21 mouse cellular contexts compared by ENCODE assay signal in genomic region chr4:7195619-7196018, GRCm38 (mm10).
DNase-seq lines count a peak whose midpoint lies in the region; ATAC-seq and TF ChIP-seq lines count a peak whose summit lies in the region.
"Had no signal": no experiment of that assay in that cellular context is flagged by ENCODE, and none has a peak within 500 bp of the region (broad histone marks: within the 10 kb centered on the region; RNA-seq: fewer than 3 reads in every experiment).

No protein-coding gene starts in this region.

- no peak overlapping the region for H3K27ac ChIP-seq in liver, adult 2 months (replicated peaks; ENCODE audit: insufficient read depth, low read depth, low read length)
- no peak overlapping the region for H3K27ac ChIP-seq in liver, embryonic 11.5 days (ENCODE audit: low read depth, low read length)
- no peak overlapping the region for H3K27ac ChIP-seq in liver, postnatal 0 days (ENCODE audit: low read depth)
- H3K27ac ChIP-seq in liver, embryonic 12.5 days: no peak overlapping the region
- H3K27ac ChIP-seq: embryonic facial prominence, embryonic 13.5 days; embryonic facial prominence, embryonic 15.5 days; forebrain, embryonic 10.5 days; forebrain, embryonic 12.5 days had no signal

- no peak overlapping the region for H3K9ac ChIP-seq in liver, adult 2 months (ENCODE audit: low read depth, low read length)
- no peak overlapping the region for H3K9ac ChIP-seq in liver, embryonic 11.5 days (ENCODE audit: low read depth, low read length)
- no peak overlapping the region for H3K9ac ChIP-seq in liver, postnatal 0 days (replicated peaks)
- H3K9ac ChIP-seq in liver, embryonic 12.5 days: no peak overlapping the region
- H3K9ac ChIP-seq: embryonic facial prominence, embryonic 13.5 days; embryonic facial prominence, embryonic 15.5 days; forebrain, embryonic 12.5 days had no signal

- TF ChIP-seq CTCF in liver, adult 2 months (IDR thresholded peaks at IDR 0.05; ENCODE audit: low read depth, low read length): no peak
- no peak for TF ChIP-seq CTCF in liver, postnatal 0 days (IDR thresholded peaks at IDR 0.05; ENCODE audit: low read depth)

- no peaks in the 10 kb centered on the region for H3K36me3 ChIP-seq in liver, adult 2 months (ENCODE audit: control insufficient read depth, insufficient read depth, low read length)
- H3K36me3 ChIP-seq in liver, embryonic 11.5 days (ENCODE audit: control insufficient read depth, insufficient read depth, low read length): no peaks in the 10 kb centered on the region
- no peaks in the 10 kb centered on the region for H3K36me3 ChIP-seq in liver, postnatal 0 days (replicated peaks; ENCODE audit: insufficient read depth, low read length)
- no peaks in the 10 kb centered on the region for H3K36me3 ChIP-seq in liver, embryonic 12.5 days
- H3K36me3 ChIP-seq: embryonic facial prominence, embryonic 13.5 days; embryonic facial prominence, embryonic 15.5 days; forebrain, embryonic 10.5 days; forebrain, embryonic 12.5 days had no signal

- H3K9me3 ChIP-seq in liver, embryonic 11.5 days (ENCODE audit: control insufficient read depth, low read length): no peaks in the 10 kb centered on the region
- H3K9me3 ChIP-seq in liver, postnatal 0 days (ENCODE audit: low read length): no peaks in the 10 kb centered on the region
- no peaks in the 10 kb centered on the region for H3K9me3 ChIP-seq in liver, embryonic 12.5 days (replicated peaks)
- H3K9me3 ChIP-seq: embryonic facial prominence, embryonic 13.5 days; embryonic facial prominence, embryonic 15.5 days; forebrain, embryonic 10.5 days; forebrain, embryonic 12.5 days had no signal

- no peak overlapping the region for H3K4me3 ChIP-seq in liver, adult 2 months (ENCODE audit: insufficient read depth, low read depth, low read length)
- H3K4me3 ChIP-seq in liver, embryonic 11.5 days (ENCODE audit: low read depth, low read length): no peak overlapping the region
- no peak overlapping the region for H3K4me3 ChIP-seq in liver, postnatal 0 days (ENCODE audit: low read depth, low read length)
- H3K4me3 ChIP-seq in liver, embryonic 12.5 days: no peak overlapping the region
- H3K4me3 ChIP-seq: embryonic facial prominence, embryonic 13.5 days; embryonic facial prominence, embryonic 15.5 days; erythroblast, embryonic 14.5 days; forebrain, embryonic 10.5 days; forebrain, embryonic 12.5 days had no signal

- 0 out of 2 replicates have a peak, but pooled peaks have one; percentile 28 for TF ChIP-seq EP300 in liver, postnatal 0 days (IDR thresholded peaks at IDR 0.05; ENCODE audit: low read depth)

- 0 out of 2 replicates have a peak, but pooled peaks cover 2% of the 10 kb centered on the region for H3K27me3 ChIP-seq in liver, adult 2 months (ENCODE audit: control insufficient read depth, insufficient read depth, low read length)
- H3K27me3 ChIP-seq in liver, embryonic 11.5 days (replicated peaks; ENCODE audit: control insufficient read depth, insufficient read depth, low read length): no peaks in the 10 kb centered on the region
- H3K27me3 ChIP-seq in liver, postnatal 0 days (ENCODE audit: insufficient read depth, low read length): no peaks in the 10 kb centered on the region
- H3K27me3 ChIP-seq in liver, embryonic 12.5 days (replicated peaks): no peaks in the 10 kb centered on the region
- H3K27me3 ChIP-seq: embryonic facial prominence, embryonic 13.5 days; embryonic facial prominence, embryonic 15.5 days; forebrain, embryonic 12.5 days had no signal

- DNase-seq in liver, adult 2 months (ENCODE audit: extremely low read depth, low read depth, low spot score): peak; percentile 98
- no peak for DNase-seq in liver, embryonic 11.5 days (ENCODE audit: low spot score)
- no peak for DNase-seq in liver, postnatal 0 days
- DNase-seq: adrenal gland, adult 2 months; adrenal gland, postnatal 10 days; adrenal gland, postnatal 25 days; cerebellum, adult 11 months; cerebellum, adult 18-20 months; cerebellum, adult 8-10 months; cerebellum, adult 9-11 months; cerebellum, postnatal 14 days; cerebellum, postnatal 36 days; embryo, embryonic 11 days had no signal

- no peak overlapping the region for H3K4me2 ChIP-seq in liver, embryonic 11.5 days
- H3K4me2 ChIP-seq in liver, postnatal 0 days (ENCODE audit: low read depth, low read length): no peak overlapping the region
- no peak overlapping the region for H3K4me2 ChIP-seq in liver, embryonic 12.5 days
- H3K4me2 ChIP-seq: embryonic facial prominence, embryonic 13.5 days; embryonic facial prominence, embryonic 15.5 days; forebrain, embryonic 12.5 days had no signal

- no peak for TF ChIP-seq POLR2A in liver, adult 2 months (IDR thresholded peaks at IDR 0.05; ENCODE audit: extremely low read depth, insufficient read depth, low read length)

- peaks cover 7% of the 10 kb centered on the region for H3K4me1 ChIP-seq in liver, adult 2 months (ENCODE audit: control insufficient read depth, insufficient read depth, low read length)
- H3K4me1 ChIP-seq in liver, embryonic 11.5 days (replicated peaks; ENCODE audit: control insufficient read depth, insufficient read depth, low read length): no peaks in the 10 kb centered on the region
- H3K4me1 ChIP-seq in liver, postnatal 0 days (ENCODE audit: insufficient read depth): no peaks in the 10 kb centered on the region
- no peaks in the 10 kb centered on the region for H3K4me1 ChIP-seq in liver, embryonic 12.5 days
- H3K4me1 ChIP-seq: embryonic facial prominence, embryonic 13.5 days; embryonic facial prominence, embryonic 15.5 days; forebrain, embryonic 12.5 days had no signal

- 23% methylated on average over 1 of the region's 1 CpGs for WGBS in liver, adult 2 months
- 73% methylated on average over 1 of the region's 1 CpGs for WGBS in liver, embryonic 11.5 days
- 58% methylated on average over 1 of the region's 1 CpGs for WGBS in liver, postnatal 0 days (ENCODE audit: insufficient replicate concordance)
- whole genome bisulfite sequencing in liver, embryonic 12.5 days (ENCODE audit: insufficient replicate concordance): 57% methylated on average over 1 of the region's 1 CpGs

- ATAC-seq in liver, embryonic 11.5 days (replicated peaks; ENCODE audit: low FRiP score): no peak
- peak; percentile 75 for ATAC-seq in liver, postnatal 0 days
- ATAC-seq in liver, embryonic 12.5 days: no peak
- ATAC-seq: forebrain, embryonic 14.5 days; forebrain, embryonic 16.5 days had no signal

- H3K79me2 ChIP-seq in liver, adult 2 months (ENCODE audit: control insufficient read depth, insufficient read depth, low read length): no peaks in the 10 kb centered on the region
